Mouse (Mus musculus) limb, embryonic 15.5 days (tissue): Measurements from ENCODE around the gene Baz2a. TPM values are rescaled to one million over a fixed set of nuclear protein-coding genes. Genes with fewer than 3 reads are reported as not detected.
"Not testable (repeated sequence)": the region's sequence is repeated elsewhere in the genome, so short reads cannot be mapped to it uniquely, and the experiment has no call there.

Experiments used
- ATAC-seq: fragments of 200-750 bp; cut with Nextera tagmentation; 2 replicates; pipeline ENCODE4 v1.8.0; 2017; ENCODE audit warnings: low read depth, moderate TSS enrichment; ENCODE audit not compliant: insufficient number of reproducible peaks, low FRiP score, low TSS enrichment
- H3K27ac ChIP-seq: fragments of 300-500 bp; sonication (generic); 2 replicates; pipeline ENCODE4 v1.5.1; 2015; ENCODE audit warnings: moderate library complexity, mild to moderate bottlenecking, inconsistent platforms
- H3K27me3 ChIP-seq: fragments of 300-500 bp; sonication (generic); 2 replicates; pipeline ENCODE4 v1.6.1; 2015; ENCODE audit warnings: inconsistent platforms
- H3K36me3 ChIP-seq: fragments of 300-500 bp; sonication (generic); 2 replicates; pipeline ENCODE4 v1.6.1; 2015; ENCODE audit warnings: inconsistent platforms
- H3K4me1 ChIP-seq: fragments of 300-500 bp; sonication (generic); 2 replicates; pipeline ENCODE4 v1.6.1; 2015; ENCODE audit warnings: inconsistent platforms
- H3K4me2 ChIP-seq: fragments of 300-500 bp; sonication (generic); 2 replicates; pipeline ENCODE4 v1.6.1; 2015; ENCODE audit warnings: mild to moderate bottlenecking, inconsistent platforms
- H3K4me3 ChIP-seq: fragments of 300-500 bp; sonication (generic); 2 replicates; pipeline ENCODE4 v1.5.1; 2015; ENCODE audit warnings: mild to moderate bottlenecking, inconsistent platforms
- H3K9ac ChIP-seq: fragments of 300-500 bp; sonication (generic); 2 replicates; pipeline ENCODE4 v1.6.1; 2015; ENCODE audit warnings: inconsistent platforms
- H3K9me3 ChIP-seq: fragments of 300-500 bp; sonication (generic); 2 replicates; pipeline ENCODE4 v1.6.1; 2016; ENCODE audit warnings: inconsistent platforms
- WGBS: fragments of 180-500 bp; shearing (Covaris S2); methylation state at CpG from one replicate; pipeline ENCODE4 v1.1.7; 2015; 5-methylcytosine and 5-hydroxymethylcytosine counted together
- microRNA counts: library from miRNA; unstranded; fragments of <30 nt; microRNA quantifications from one replicate; lab custom pipeline; 2016
- microRNA-seq: library from miRNA; unstranded; fragments of <30 nt; microRNA quantifications from one replicate; pipeline ENCODE4, GENCODE M21; 2016
- polyA plus RNA-seq: library from polyadenylated mRNA; unstranded; fragments of >200 nt; fragmentation: Nextera tagmentation; extraction: Ambion mirVana; gene quantifications from 2 replicates; pipeline ENCODE4 v1.2.1, GENCODE M21; 2015

The Baz2a gene
- polyA plus RNA-seq, 1 experiment from 2014 or later: 10.4 TPM

DNA sequence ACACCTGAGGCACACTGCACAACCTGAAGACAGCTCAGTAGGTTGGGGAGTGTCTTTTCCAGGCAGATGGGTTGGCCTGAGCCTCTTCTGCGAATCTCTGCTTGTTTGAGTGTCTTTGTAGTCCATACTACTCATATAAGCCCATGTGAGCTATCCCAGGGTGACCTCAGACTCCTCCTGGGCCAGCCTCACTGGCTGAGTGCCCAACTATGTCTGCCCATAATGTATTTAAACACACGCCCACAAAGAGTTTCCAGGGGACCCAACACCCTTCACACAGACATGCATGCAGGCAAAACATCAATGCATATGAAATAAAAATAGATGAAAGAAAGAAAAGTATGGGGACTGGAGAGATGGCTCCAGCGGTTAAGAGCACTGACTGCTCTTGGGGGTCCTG lies 62.6 kb downstream of the Baz2a start:
- Histone ChIP-seq H3K9me3 (no peaks in the 10 kb centered on the region), H3K36me3 (peaks cover 13% of the 10 kb centered on the region), H3K9ac (no peak overlapping the region), H3K27me3 (no peaks in the 10 kb centered on the region), H3K4me1 (peaks cover 32% of the 10 kb centered on the region), H3K4me3 (no peak overlapping the region), H3K4me2 (no peak overlapping the region), H3K27ac (no peak overlapping the region)
- WGBS: 65% methylated on average over 3 of the region's 3 CpGs
- no peak for ATAC-seq

DNA sequence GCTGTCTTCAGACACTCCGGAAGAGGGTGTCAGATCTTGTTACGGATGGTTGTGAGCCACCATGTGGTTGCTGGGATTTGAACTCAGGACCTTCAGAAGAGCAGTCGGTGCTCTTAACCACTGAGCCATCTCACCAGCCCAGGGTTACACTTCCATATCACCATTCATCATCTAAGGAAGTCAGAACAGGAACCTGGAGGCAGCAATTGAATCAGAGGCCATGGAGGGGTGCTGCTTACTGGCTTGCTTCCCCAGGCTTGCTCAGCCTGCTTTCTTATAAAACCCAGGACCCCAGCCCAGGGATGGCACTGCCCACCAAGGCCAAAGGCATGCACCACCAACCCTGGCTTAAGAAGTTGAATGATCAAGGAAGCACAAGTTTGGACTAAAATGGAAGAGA lies 74.3 kb downstream of the Baz2a start:
- not testable (repeated sequence) for H3K36me3 ChIP-seq, H3K27ac ChIP-seq, H3K4me2 ChIP-seq, H3K4me3 ChIP-seq, H3K27me3 ChIP-seq, H3K4me1 ChIP-seq, ATAC-seq, H3K9ac ChIP-seq, H3K9me3 ChIP-seq
- 90% methylated on average over 3 of the region's 3 CpGs for WGBS

DNA sequence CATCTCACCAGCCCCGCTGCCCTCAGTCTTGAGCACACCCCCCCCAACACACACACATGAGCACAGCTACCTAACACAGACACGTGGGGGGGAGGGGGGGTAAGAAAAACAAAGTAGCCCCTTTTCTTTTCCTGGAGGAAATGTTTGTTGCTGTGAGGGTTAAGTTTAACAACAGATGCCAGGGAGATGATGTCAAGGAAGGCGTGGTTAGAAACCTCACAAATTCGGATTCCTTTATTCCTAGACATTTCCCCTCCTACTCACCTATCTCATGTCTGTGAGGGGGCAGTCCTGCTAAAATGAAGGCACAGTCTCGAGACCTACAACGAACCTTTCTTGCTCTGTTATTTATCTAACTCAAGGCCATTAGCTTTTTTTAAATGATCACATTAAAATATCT lies 75.7 kb downstream of the Baz2a start:
- peaks cover 3% of the 10 kb centered on the region for H3K4me1 ChIP-seq
- no peak overlapping the region for H3K9ac ChIP-seq
- no peak overlapping the region for H3K4me3 ChIP-seq
- WGBS: 31% methylated on average over 6 of the region's 6 CpGs
- no peaks in the 10 kb centered on the region for H3K27me3 ChIP-seq
- no peak overlapping the region for H3K4me2 ChIP-seq
- peak overlapping the region; percentile 50 for H3K27ac ChIP-seq
- no peaks in the 10 kb centered on the region for H3K36me3 ChIP-seq
- no peaks in the 10 kb centered on the region for H3K9me3 ChIP-seq
- no peak for ATAC-seq

- ATAC-seq, H3K27ac ChIP-seq, H3K4me3 ChIP-seq, H3K9ac ChIP-seq, H3K9me3 ChIP-seq, H3K4me2 ChIP-seq, H3K36me3 ChIP-seq, H3K27me3 ChIP-seq: not testable (repeated sequence)
- peaks cover 21% of the 10 kb centered on the region for H3K4me1 ChIP-seq
- WGBS: 97% methylated on average over 9 of the region's 10 CpGs
Measured at GRCm38 (mm10) chr10:128171348-128171747, 80.0 kb downstream of the Baz2a start.

- H3K4me2 ChIP-seq: peak overlapping the region; percentile 69
- ATAC-seq: no peak
- peak overlapping the region; percentile 95 for H3K27ac ChIP-seq
- H3K4me1 ChIP-seq: peaks cover 22% of the 10 kb centered on the region
- peak overlapping the region; percentile 63 for H3K4me3 ChIP-seq
- H3K9me3 ChIP-seq: no peaks in the 10 kb centered on the region
- 5% methylated on average over 3 of the region's 3 CpGs for WGBS
- peak overlapping the region; percentile 52 for H3K9ac ChIP-seq
- H3K27me3 ChIP-seq: no peaks in the 10 kb centered on the region
- H3K36me3 ChIP-seq: no peaks in the 10 kb centered on the region
Measured at GRCm38 (mm10) chr10:128175302-128175701, 83.9 kb downstream of the Baz2a start.

DNA sequence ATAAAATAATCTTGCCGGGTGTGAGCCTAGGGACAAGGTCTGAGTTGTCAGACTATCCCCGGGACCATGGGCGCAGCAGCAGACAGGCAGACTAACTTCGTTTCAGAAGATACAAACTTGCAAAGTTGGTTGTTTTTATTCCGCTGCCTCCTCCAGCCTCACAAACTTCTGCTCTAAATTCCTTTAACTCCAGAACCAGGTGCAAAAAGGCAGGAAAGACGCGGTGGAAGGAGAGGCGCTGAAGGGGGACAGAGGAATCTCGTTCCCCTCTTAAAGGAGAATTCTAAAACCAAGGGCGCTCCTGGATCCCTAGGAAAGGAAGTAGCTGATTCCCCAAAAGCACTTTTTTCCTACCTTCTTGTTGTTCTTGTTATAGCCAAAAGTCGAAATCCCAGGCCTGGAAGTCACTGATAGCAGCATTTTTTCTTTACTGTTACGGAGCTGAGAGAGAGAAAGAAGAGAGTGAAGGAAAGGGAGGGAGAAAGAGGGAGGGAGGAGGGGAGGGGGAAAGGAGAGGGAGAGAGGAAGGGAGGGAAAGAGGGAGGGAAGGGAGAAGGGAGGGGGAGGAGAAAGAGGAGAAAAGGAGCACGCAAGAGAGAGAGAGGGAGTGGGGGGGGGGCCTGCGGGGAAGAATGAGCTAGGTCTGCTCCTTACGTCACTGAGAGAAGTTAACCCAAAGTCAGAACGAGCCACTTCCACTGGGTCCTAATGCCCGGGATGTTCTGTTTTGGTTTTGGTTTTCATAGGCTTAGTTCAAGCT lies 84.8 kb downstream of the Baz2a start:
- peak; percentile 88; the same call in 1 of the 2 replicates for ATAC-seq
- Histone ChIP-seq H3K36me3 (no peaks in the 10 kb centered on the region), H3K4me2 (peak overlapping the region; percentile 69), H3K27me3 (no peaks in the 10 kb centered on the region), H3K4me3 (peak overlapping the region; percentile 63), H3K4me1 (peaks cover 22% of the 10 kb centered on the region), H3K27ac (peak overlapping the region; percentile 95), H3K9ac (peak overlapping the region; percentile 52), H3K9me3 (no peaks in the 10 kb centered on the region)
- under 1% methylated on average over 17 of the region's 17 CpGs for WGBS

DNA sequence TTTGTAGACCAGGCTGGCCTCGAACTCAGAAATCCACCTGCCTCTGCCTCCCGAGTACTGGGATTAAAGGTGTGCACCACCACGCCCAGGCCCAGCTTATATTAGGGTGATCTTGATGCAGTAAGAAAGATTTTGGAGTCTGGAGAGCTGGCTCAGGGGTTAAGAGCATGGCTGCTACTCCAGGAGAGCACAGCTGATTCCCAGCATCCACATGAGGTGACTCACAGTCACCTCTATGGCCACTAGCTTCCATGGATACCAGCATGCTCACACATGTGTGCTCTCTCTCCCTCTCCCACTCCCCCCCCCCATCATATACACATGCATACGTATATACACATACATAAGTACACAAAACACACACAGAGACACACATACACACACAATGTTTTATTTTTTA lies 85.9 kb downstream of the Baz2a start:
- no peak for ATAC-seq
- no peak overlapping the region for H3K9ac ChIP-seq
- no peaks in the 10 kb centered on the region for H3K27me3 ChIP-seq
- no peaks in the 10 kb centered on the region for H3K36me3 ChIP-seq
- H3K27ac ChIP-seq: no peak overlapping the region
- H3K4me1 ChIP-seq: peaks cover 22% of the 10 kb centered on the region
- no peak overlapping the region for H3K4me3 ChIP-seq
- no peaks in the 10 kb centered on the region for H3K9me3 ChIP-seq
- 84% methylated on average over 4 of the region's 4 CpGs for WGBS
- H3K4me2 ChIP-seq: no peak overlapping the region

MicroRNAs within 50 kb of the gene (microRNA counts, 519-probe panel; counts per million panel counts)
- microRNA mmu-miR-677 (lab: Ali Mortazavi, UCI): 1,287 counts per million, percentile 10 among the panel's probes with 10 or more counts

Small RNA genes lying within 50 kb of the gene (microRNA-seq; reads per million reads assigned to microRNA genes)
- gene Mir677: 11.5 reads per million, percentile 28 among the genes with 10 or more reads in this experiment

Other genes with a start within 250 kb of the Baz2a start
- gene Rdh19, start 241.6 kb upstream of the Baz2a start, polyA plus RNA-seq: not detected in 2 replicates
- gene Rdh16f2, start 225.1 kb upstream of the Baz2a start, polyA plus RNA-seq: not detected in 2 replicates
- gene Rdh7, start 202.8 kb upstream of the Baz2a start, polyA plus RNA-seq: not detected in 2 replicates
- gene Sdr9c7, start 193.1 kb upstream of the Baz2a start, polyA plus RNA-seq: 16.4 and 16.8 TPM in 2 replicates
- gene Hsd17b6, start 84.0 kb upstream of the Baz2a start, polyA plus RNA-seq: not detected in 2 replicates
- gene Prim1, start 76.4 kb upstream of the Baz2a start, polyA plus RNA-seq: 63.7 and 71.9 TPM in 2 replicates
- 697 and 704 TPM in 2 replicates for gene Naca, start 56.0 kb upstream of the Baz2a start, polyA plus RNA-seq
- 402 and 459 TPM in 2 replicates for gene Ptges3, start 32.6 kb upstream of the Baz2a start, polyA plus RNA-seq
- 1,886 and 2,113 TPM in 2 replicates for gene Atp5b, start 8.3 kb upstream of the Baz2a start, polyA plus RNA-seq
- gene Rbms2, start 88.7 kb downstream of the Baz2a start, polyA plus RNA-seq: 42.2 and 43.8 TPM in 2 replicates
- 1.8 TPM in 2 replicates for gene Gls2, start 102.9 kb downstream of the Baz2a start, polyA plus RNA-seq
- gene Spryd4, start 120.2 kb downstream of the Baz2a start, polyA plus RNA-seq: 34.2 and 36.3 TPM in 2 replicates
- 0.12 and 0.26 TPM in 2 replicates for gene Mip, start 134.3 kb downstream of the Baz2a start, polyA plus RNA-seq
- gene Timeless, start 140.5 kb downstream of the Baz2a start, polyA plus RNA-seq: 46.2 and 46.9 TPM in 2 replicates
- 0.25 and 0.47 TPM in 2 replicates for gene Apon, start 162.5 kb downstream of the Baz2a start, polyA plus RNA-seq
- 0.22 and 0.27 TPM in 2 replicates for gene Apof, start 177.1 kb downstream of the Baz2a start, polyA plus RNA-seq
- 12.2 and 13.3 TPM in 2 replicates for gene Stat2, start 179.0 kb downstream of the Baz2a start, polyA plus RNA-seq
- 0.17 and 0.20 TPM in 2 replicates for gene Il23a, start 207.2 kb downstream of the Baz2a start, polyA plus RNA-seq
- 25.1 and 25.2 TPM in 2 replicates for gene Pan2, start 211.8 kb downstream of the Baz2a start, polyA plus RNA-seq
- gene Cnpy2, start 230.9 kb downstream of the Baz2a start, polyA plus RNA-seq: 347 and 355 TPM in 2 replicates
- 173 and 189 TPM in 2 replicates for gene Cs, start 246.2 kb downstream of the Baz2a start, polyA plus RNA-seq